ENCODE assay signal across 8 mouse cellular contexts in genomic region chr17:5940792-5941191, GRCm38 (mm10). TPM values are rescaled to one million over a fixed set of nuclear protein-coding genes. Genes with fewer than 3 reads are reported as not detected.
DNase-seq lines count a peak whose midpoint lies in the region; ATAC-seq and TF ChIP-seq lines count a peak whose summit lies in the region.

No protein-coding gene starts in this region.

- H3K9ac ChIP-seq in MEL (ENCODE audit: control insufficient read depth, low read depth, low read length, poor library complexity, severe bottlenecking): peak overlapping the region; percentile 36
- peak overlapping the region; percentile 35; the same call in 1 of the 2 replicates for H3K9ac ChIP-seq in forebrain, embryonic 14.5 days (ENCODE audit: low read length)
- peak overlapping the region; percentile 70 for H3K9ac ChIP-seq in lung, embryonic 16.5 days (ENCODE audit: low read length)

- no peak for TF ChIP-seq EP300 in MEL (IDR thresholded peaks at IDR 0.05; ENCODE audit: low read depth in 1 of 2, low read length in 2 of 2)

- H3K4me2 ChIP-seq in forebrain, embryonic 14.5 days (ENCODE audit: low read length): peak overlapping the region; percentile 80
- peak overlapping the region; percentile 94 for H3K4me2 ChIP-seq in lung, embryonic 16.5 days (ENCODE audit: low read depth, low read length)

- no peak overlapping the region for H3K27ac ChIP-seq in MEL (ENCODE audit: control insufficient read depth, low read depth, low read length)
- H3K27ac ChIP-seq in forebrain, embryonic 14.5 days (ENCODE audit: low read depth, low read length): no peak overlapping the region
- H3K27ac ChIP-seq in layer of hippocampus, adult 2 months: peak overlapping the region; percentile 24; the same call in 1 of the 2 replicates
- no peak overlapping the region for H3K27ac ChIP-seq in lung, embryonic 16.5 days (ENCODE audit: low read length)

- peak overlapping the region in 1 of 2 experiments; percentile 34; a peak in 3 of 4 replicates for H3K4me3 ChIP-seq in MEL (ENCODE audit: control insufficient read depth in 1 of 2, insufficient read depth in 1 of 2, low read depth in 2 of 2, low read length in 2 of 2)
- peak overlapping the region; percentile 43 for H3K4me3 ChIP-seq in forebrain, embryonic 14.5 days (ENCODE audit: low read depth, low read length)
- H3K4me3 ChIP-seq in layer of hippocampus, adult 2 months: peak overlapping the region; percentile 45
- H3K4me3 ChIP-seq in lung, embryonic 16.5 days (ENCODE audit: low read length): peak overlapping the region; percentile 79

- H3K79me2 ChIP-seq in MEL (ENCODE audit: control insufficient read depth, insufficient read depth, low read length, poor library complexity): no peaks in the 10 kb centered on the region

- intact Hi-C loops in heart, postnatal 25 days (cut with DNase I): loop anchor here (1.0 to 2.0 kb wide), 2 partner anchors 42 to 79 kb away; no protein-coding TSS in a partner anchor

- TF ChIP-seq CTCF in MEL (IDR thresholded peaks at IDR 0.05 in 2 of 3, conservative IDR thresholded peaks at IDR 0.05 in 1 of 3; ENCODE audit: control insufficient read depth in 1 of 3, insufficient read depth in 1 of 3, low read depth in 2 of 3, low read length in 3 of 3, poor library complexity in 1 of 3, severe bottlenecking in 1 of 3): peak; percentile 19 to 84 (median 67); a peak in 5 of 6 replicates
- TF ChIP-seq CTCF in layer of hippocampus, adult 2 months (conservative IDR thresholded peaks at IDR 0.05): peak; percentile 78

- TF ChIP-seq RAD21 in MEL (IDR thresholded peaks at IDR 0.05; ENCODE audit: low read depth, low read length): peak; percentile 37

- under 1% methylated on average over 31 of the region's 38 CpGs for WGBS in forebrain, embryonic 14.5 days
- under 1% methylated on average over 29 of the region's 38 CpGs for WGBS in lung, embryonic 16.5 days

- peak; percentile 91 for ATAC-seq in forebrain, embryonic 14.5 days
- ATAC-seq in lung, embryonic 16.5 days (ENCODE audit: low read depth): peak; percentile 92

- TF ChIP-seq POLR2A in MEL (IDR thresholded peaks at IDR 0.05; ENCODE audit: control insufficient read depth in 1 of 2, insufficient read depth in 1 of 2, low read depth in 1 of 2, low read length in 2 of 2, poor library complexity in 1 of 2): no peak

- H3K36me3 ChIP-seq in MEL (ENCODE audit: control insufficient read depth in 1 of 2, insufficient read depth in 2 of 2, low read length in 2 of 2): peaks cover 0 to 17% of the 10 kb centered on the region in 2 experiments; a peak in 2 of 4 replicates
- H3K36me3 ChIP-seq in forebrain, embryonic 14.5 days (ENCODE audit: control insufficient read depth, insufficient read depth, low read length): no peaks in the 10 kb centered on the region
- no peaks in the 10 kb centered on the region for H3K36me3 ChIP-seq in lung, embryonic 16.5 days (ENCODE audit: control insufficient read depth, insufficient read depth, low read length)

- peak; percentile 74 for DNase-seq in MEL (ENCODE audit: low read depth, low spot score)
- DNase-seq in cerebellum, adult 11 months: peak; percentile 72
- peak; percentile 64 for DNase-seq in forebrain, embryonic 14.5 days (ENCODE audit: low spot score)
- peak; percentile 71 for DNase-seq in heart, postnatal 25 days (ENCODE audit: low spot score)
- peak; percentile 64 to 75 for DNase-seq in layer of hippocampus, adult 2 months (ENCODE audit: low spot score in 2 of 2)
- DNase-seq in ovary, adult 18-20 months (ENCODE audit: low spot score): peak; percentile 74
- peak; percentile 87 for DNase-seq in thymus, postnatal 0 days (ENCODE audit: low spot score)

- H3K9me3 ChIP-seq in MEL (replicated peaks; ENCODE audit: insufficient read depth, low read length): no peaks in the 10 kb centered on the region
- H3K9me3 ChIP-seq in forebrain, embryonic 14.5 days (replicated peaks; ENCODE audit: control insufficient read depth, low read length): no peaks in the 10 kb centered on the region
- H3K9me3 ChIP-seq in lung, embryonic 16.5 days (ENCODE audit: control insufficient read depth, low read length): no peaks in the 10 kb centered on the region

- no peaks in the 10 kb centered on the region for H3K27me3 ChIP-seq in MEL (ENCODE audit: control insufficient read depth in 1 of 2, insufficient read depth in 2 of 2, low read length in 2 of 2)
- peaks cover 28% of the 10 kb centered on the region for H3K27me3 ChIP-seq in forebrain, embryonic 14.5 days (replicated peaks; ENCODE audit: control insufficient read depth, insufficient read depth, low read length)
- H3K27me3 ChIP-seq in lung, embryonic 16.5 days (ENCODE audit: control insufficient read depth, insufficient read depth, low read depth, low read length): peaks cover 6% of the 10 kb centered on the region

- peaks cover 10 to 16% of the 10 kb centered on the region in 2 experiments for H3K4me1 ChIP-seq in MEL (ENCODE audit: control insufficient read depth in 1 of 2, insufficient read depth in 2 of 2, low read length in 2 of 2)
- no peaks in the 10 kb centered on the region for H3K4me1 ChIP-seq in forebrain, embryonic 14.5 days (ENCODE audit: control insufficient read depth, insufficient read depth, low read length)
- H3K4me1 ChIP-seq in lung, embryonic 16.5 days (replicated peaks; ENCODE audit: control insufficient read depth, insufficient read depth, low read length): peaks cover 13% of the 10 kb centered on the region; the same call in 1 of the 2 replicates

TF ChIP-seq in MEL, 35 proteins besides CTCF, POLR2A, EP300 and RAD21:
- TF ChIP-seq MAZ (IDR thresholded peaks at IDR 0.05; ENCODE audit: low read depth, low read length): peak; percentile 69; the same call in 1 of the 2 replicates
- no peak for TF ChIP-seq JUND (IDR thresholded peaks at IDR 0.05; ENCODE audit: low read depth, low read length)
- TF ChIP-seq SMC3 (IDR thresholded peaks at IDR 0.05; ENCODE audit: low read depth, low read length): peak; percentile 52

RNA-seq across cellular contexts. Expression of gene Synj2, which starts 0.3 kb away (rescaled TPM):
- total RNA-seq in MEL (2012; rRNA removed): 1.2 and 1.8 TPM in 2 replicates
- 1 to 10 TPM in 1 of 2 experiments, not detected in 1; 2.5 TPM for polyA plus RNA-seq in MEL (2012; ENCODE audit: insufficient read depth in 1 of 2, insufficient read length in 2 of 2, low read depth in 1 of 2, low replicate concordance in 2 of 2, missing spikeins in 1 of 2)
- 0.72 and 0.90 TPM in 2 replicates for polyA plus RNA-seq in forebrain, embryonic 14.5 days (2014; fragmentation: Nextera tagmentation; extraction: Ambion mirVana)
- 10 to 100 TPM; 41.6 to 48.5 TPM for total RNA-seq in heart, postnatal 25 days (2021)
- 10 to 100 TPM; 54.1 to 62.2 TPM for total RNA-seq in layer of hippocampus, adult 2 months (2021)
- polyA plus RNA-seq in lung, embryonic 16.5 days (2015; fragmentation: Nextera tagmentation; extraction: Ambion mirVana): 2.5 and 3.2 TPM in 2 replicates
- 4.2 and 4.5 TPM in 2 replicates for polyA plus RNA-seq in thymus, postnatal 0 days (2015; fragmentation: Nextera tagmentation; extraction: Ambion mirVana)
